9 mouse cellular contexts compared by ENCODE assay signal in the genomic region with DNA sequence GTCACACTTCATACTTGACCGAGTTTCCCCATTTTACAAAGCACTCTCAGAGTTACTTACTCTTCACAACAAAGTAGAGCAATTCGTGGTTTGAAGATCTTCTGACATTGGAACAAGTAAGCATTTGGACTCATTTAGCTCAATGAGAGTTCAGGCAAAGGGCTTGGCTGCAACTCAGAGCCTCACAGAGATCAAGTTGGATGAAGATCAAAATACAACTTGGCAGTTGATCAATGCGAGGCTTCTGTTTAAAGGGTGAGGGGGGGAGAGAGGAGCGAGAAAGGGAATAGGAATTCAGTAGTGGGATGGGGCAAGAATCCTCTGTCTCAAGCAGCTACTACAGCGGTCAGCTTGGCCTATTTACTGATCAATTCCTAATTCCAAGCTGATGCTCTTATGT. TPM values are rescaled to one million over a fixed set of nuclear protein-coding genes. Genes with fewer than 3 reads are reported as not detected.
DNase-seq lines count a peak whose midpoint lies in the region; ATAC-seq and TF ChIP-seq lines count a peak whose summit lies in the region.
"Had no signal": no experiment of that assay in that cellular context is flagged by ENCODE, and none has a peak within 500 bp of the region (broad histone marks: within the 10 kb centered on the region; RNA-seq: fewer than 3 reads in every experiment).

No protein-coding gene starts in this region.

- TF ChIP-seq CTCF in stomach, postnatal 0 days (IDR thresholded peaks at IDR 0.05; ENCODE audit: low read depth), result no peak

- H3K9ac ChIP-seq in stomach, postnatal 0 days (ENCODE audit: low read length), result no peak overlapping the region
- no peak overlapping the region for H3K9ac ChIP-seq in intestine, embryonic 15.5 days

- H3K27ac ChIP-seq in stomach, postnatal 0 days (replicated peaks), result no peak overlapping the region
- no peak overlapping the region for H3K27ac ChIP-seq in intestine, embryonic 15.5 days

- no peaks in the 10 kb centered on the region for H3K9me3 ChIP-seq in stomach, postnatal 0 days (ENCODE audit: control insufficient read depth, low read length)
- H3K9me3 ChIP-seq in intestine, embryonic 15.5 days, result no peaks in the 10 kb centered on the region
- H3K9me3 ChIP-seq: G1E had no signal

- peak; percentile 48 to 60 for DNase-seq in heart, adult 18-20 months
- no peak for DNase-seq in heart, postnatal 36 days
- peak; percentile 55 for DNase-seq in ovary, postnatal 14 days (ENCODE audit: low spot score)
- no peak for DNase-seq in ovary, postnatal 36 days (ENCODE audit: low spot score)
- DNase-seq in layer of hippocampus, adult 9-10 months (ENCODE audit: low spot score), result peak; percentile 39
- no peak for DNase-seq in stomach, postnatal 0 days (ENCODE audit: low spot score)
- DNase-seq in yolk sac, embryonic 10.5 days (ENCODE audit: low spot score), result no peak

- peak; percentile 49; the same call in 1 of the 2 replicates for ATAC-seq in stomach, postnatal 0 days (ENCODE audit: low FRiP score, low TSS enrichment)
- no peak for ATAC-seq in intestine, embryonic 15.5 days

- intact Hi-C loops in heart, postnatal 36 days (cut with DNase I), result no loop called here

- no peak for TF ChIP-seq EP300 in stomach, postnatal 0 days (optimal IDR thresholded peaks at IDR 0.05)

- no peak overlapping the region for H3K4me2 ChIP-seq in stomach, postnatal 0 days (replicated peaks; ENCODE audit: low read depth)
- H3K4me2 ChIP-seq in intestine, embryonic 15.5 days (replicated peaks), result no peak overlapping the region

- H3K36me3 ChIP-seq in stomach, postnatal 0 days (ENCODE audit: control insufficient read depth, insufficient read depth, low read length), result no peaks in the 10 kb centered on the region
- no peaks in the 10 kb centered on the region for H3K36me3 ChIP-seq in intestine, embryonic 15.5 days
- H3K36me3 ChIP-seq: G1E had no signal

- 26% methylated on average over 5 of the region's 5 CpGs for WGBS in stomach, postnatal 0 days
- WGBS in intestine, embryonic 15.5 days, result 49% methylated on average over 5 of the region's 5 CpGs

- H3K4me3 ChIP-seq in stomach, postnatal 0 days (ENCODE audit: low read depth, low read length), result no peak overlapping the region
- H3K4me3 ChIP-seq in intestine, embryonic 15.5 days (replicated peaks), result no peak overlapping the region

- H3K4me1 ChIP-seq in stomach, postnatal 0 days (replicated peaks; ENCODE audit: control insufficient read depth, insufficient read depth), result no peaks in the 10 kb centered on the region
- no peaks in the 10 kb centered on the region for H3K4me1 ChIP-seq in intestine, embryonic 15.5 days (replicated peaks)

- H3K27me3 ChIP-seq in stomach, postnatal 0 days (ENCODE audit: control insufficient read depth, insufficient read depth, low read length), result no peaks in the 10 kb centered on the region
- H3K27me3 ChIP-seq in intestine, embryonic 15.5 days (replicated peaks), result no peaks in the 10 kb centered on the region

RNA-seq across cellular contexts. Expression of a gene that starts 26.2 kb away (rescaled TPM):
- 100 to 1,000 TPM; 348 to 375 TPM for total RNA-seq in heart, adult 18-20 months (2021)
- total RNA-seq in heart, postnatal 36 days (2021), result 100 to 1,000 TPM; 315 to 316 TPM
- 278 and 293 TPM in 2 replicates for polyA plus RNA-seq in stomach, postnatal 0 days (2015; fragmentation: Nextera tagmentation; extraction: Ambion mirVana)
- 484 and 495 TPM in 2 replicates for polyA plus RNA-seq in intestine, embryonic 15.5 days (2015; fragmentation: Nextera tagmentation; extraction: Ambion mirVana)

Comparison
In these comparisons a context has a peak if more than half of its experiments do, and no peak if none do; other contexts are left out.
1. DNase-seq: peak in heart, adult 18-20 months (2 of 2), ovary, postnatal 14 days (single experiment) and layer of hippocampus, adult 9-10 months (single experiment); none in heart, postnatal 36 days (0 of 2), ovary, postnatal 36 days (single experiment), stomach, postnatal 0 days (single experiment) and yolk sac, embryonic 10.5 days (single experiment).